Mouse (Mus musculus) adrenal gland, adult (tissue): ENCODE measurements around the gene B3gnt8.

ENCODE experiments used
- DNase-seq, 2 experiments: peaks; one replicate each; pipeline ENCODE4 v3.0.0; 2022 to 2023; ENCODE audit warnings: low spot score in 1 of 2; ENCODE audit not compliant: inconsistent age in 2 of 2

Gene B3gnt8

DNA sequence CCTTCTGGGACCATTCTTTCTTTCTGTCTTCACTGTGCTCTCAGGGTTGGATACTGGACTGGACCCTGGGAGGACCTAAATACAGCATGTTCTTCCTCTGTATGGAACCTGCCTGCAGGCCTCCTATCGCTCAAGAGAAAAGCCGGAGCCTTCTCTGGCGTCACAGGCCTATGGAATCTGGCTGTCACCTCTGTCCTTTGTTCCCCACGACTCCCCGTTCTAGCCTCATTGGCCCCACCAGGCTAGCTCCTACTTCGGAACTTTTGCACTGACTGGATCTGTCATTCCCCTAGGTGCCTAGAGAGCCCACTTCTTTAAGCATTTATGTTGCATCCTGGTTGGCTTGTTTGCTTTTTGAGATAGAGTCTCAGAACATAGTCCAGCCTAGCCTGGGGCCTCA, 58.2 kb downstream of the B3gnt8 start:
- DNase-seq = no peak
